Mouse (Mus musculus): ENCODE results near the gene Rab3ip. TPM values are rescaled to one million over a fixed set of nuclear protein-coding genes. Genes with fewer than 3 reads are reported as not detected.
A peak's percentile ranks its signal among the peaks of the same experiment; 100 is the strongest.

Gene Rab3ip
- total RNA-seq, 2 experiments from 2014 or later = 43.3 to 44.8 TPM

GRCm38 (mm10) chr10:116922161-116922560 is 28.4 kb downstream of the Rab3ip start:
- no peak for DNase-seq (ENCODE audit: low spot score in 2 of 2)

- no peak for DNase-seq (ENCODE audit: low spot score in 2 of 2)
These were observed 29.2 kb downstream of the Rab3ip start for GRCm38 (mm10) chr10:116921416-116921815.

GRCm38 (mm10) chr10:116920641-116921040 is 29.9 kb downstream of the Rab3ip start:
- DNase-seq (ENCODE audit: low spot score in 2 of 2) = no peak

GRCm38 (mm10) chr10:116919368-116920317 is 30.9 kb downstream of the Rab3ip start:
- DNase-seq (ENCODE audit: low spot score in 2 of 2) = no peak

GRCm38 (mm10) chr10:116916581-116916980 is 34.0 kb downstream of the Rab3ip start:
- no peak for DNase-seq (ENCODE audit: low spot score in 2 of 2)

- no peak for DNase-seq (ENCODE audit: low spot score in 2 of 2)
These were observed 35.3 kb downstream of the Rab3ip start for GRCm38 (mm10) chr10:116915286-116915685.

- DNase-seq (ENCODE audit: low spot score in 2 of 2) = no peak
These were observed 36.0 kb downstream of the Rab3ip start for GRCm38 (mm10) chr10:116914586-116914985.

GRCm38 (mm10) chr10:116913647-116914273 is 36.8 kb downstream of the Rab3ip start:
- DNase-seq (ENCODE audit: low spot score in 2 of 2) = no peak

- no peak for DNase-seq (ENCODE audit: low spot score in 2 of 2)
These were observed 37.7 kb downstream of the Rab3ip start for GRCm38 (mm10) chr10:116912850-116913249.

GRCm38 (mm10) chr10:116908901-116909642 is 41.5 kb downstream of the Rab3ip start:
- DNase-seq (ENCODE audit: low spot score in 2 of 2) = no peak

GRCm38 (mm10) chr10:116906794-116907193 is 43.8 kb downstream of the Rab3ip start:
- DNase-seq (ENCODE audit: low spot score in 2 of 2) = no peak

- DNase-seq (ENCODE audit: low spot score in 2 of 2) = no peak
These were observed 46.1 kb downstream of the Rab3ip start for GRCm38 (mm10) chr10:116904503-116904908.

GRCm38 (mm10) chr10:116896336-116897177 is 54.0 kb downstream of the Rab3ip start, which contains the start of gene Myrfl:
Gene Myrfl (minus strand): TSS chr10:116896919.
- no peak for DNase-seq (ENCODE audit: low spot score in 2 of 2)

- DNase-seq (ENCODE audit: low spot score in 2 of 2) = no peak
These were observed 55.3 kb downstream of the Rab3ip start for GRCm38 (mm10) chr10:116895108-116895833.

GRCm38 (mm10) chr10:116894540-116894939 is 56.0 kb downstream of the Rab3ip start:
- no peak for DNase-seq (ENCODE audit: low spot score in 2 of 2)

- peak; percentile 28 to 36 for DNase-seq (ENCODE audit: low spot score in 2 of 2)
These were observed 56.8 kb downstream of the Rab3ip start for GRCm38 (mm10) chr10:116893753-116894152.

- no peak for DNase-seq (ENCODE audit: low spot score in 2 of 2)
These were observed 60.0 kb downstream of the Rab3ip start for GRCm38 (mm10) chr10:116890587-116890986.

- no peak for DNase-seq (ENCODE audit: low spot score in 2 of 2)
These were observed 66.0 kb downstream of the Rab3ip start for GRCm38 (mm10) chr10:116884552-116884951.

- DNase-seq (ENCODE audit: low spot score in 2 of 2) = no peak
These were observed 67.0 kb downstream of the Rab3ip start for GRCm38 (mm10) chr10:116883531-116883930.

- no peak for DNase-seq (ENCODE audit: low spot score in 2 of 2)
These were observed 73.1 kb downstream of the Rab3ip start for GRCm38 (mm10) chr10:116877436-116877835.
